Mouse (Mus musculus) embryonic facial prominence, embryonic 15.5 days (tissue): ENCODE results near the gene Sfxn3. TPM values are rescaled to one million over a fixed set of nuclear protein-coding genes. Genes with fewer than 3 reads are reported as not detected.

Experiments
- ATAC-seq: fragments of 200-750 bp; cut with Nextera tagmentation; 2 replicates; pipeline ENCODE4 v1.8.0; 2017; ENCODE audit warnings: low read depth, moderate TSS enrichment; ENCODE audit not compliant: insufficient number of reproducible peaks, low FRiP score, low TSS enrichment
- H3K27ac ChIP-seq: fragments of 300-500 bp; sonication (generic); replicated peaks from 2 replicates; pipeline ENCODE4 v1.5.1; 2015; ENCODE audit warnings: mild to moderate bottlenecking, inconsistent platforms
- H3K27me3 ChIP-seq: fragments of 300-500 bp; sonication (generic); 2 replicates; pipeline ENCODE4 v1.6.1; 2015; ENCODE audit warnings: inconsistent platforms
- H3K36me3 ChIP-seq: fragments of 300-500 bp; sonication (generic); 2 replicates; pipeline ENCODE4 v1.6.1; 2015; ENCODE audit warnings: mild to moderate bottlenecking, inconsistent platforms
- H3K4me1 ChIP-seq: fragments of 300-500 bp; sonication (generic); 2 replicates; pipeline ENCODE4 v1.6.1; 2015; ENCODE audit warnings: inconsistent platforms
- H3K4me2 ChIP-seq: fragments of 300-500 bp; sonication (generic); replicated peaks from 2 replicates; pipeline ENCODE4 v1.6.1; 2015; ENCODE audit warnings: mild to moderate bottlenecking, inconsistent platforms
- H3K4me3 ChIP-seq: fragments of 300-500 bp; sonication (generic); replicated peaks from 2 replicates; pipeline ENCODE4 v1.5.1; 2015; ENCODE audit warnings: mild to moderate bottlenecking, inconsistent platforms
- H3K9ac ChIP-seq: fragments of 300-500 bp; sonication (generic); 2 replicates; pipeline ENCODE4 v1.6.1; 2015; ENCODE audit warnings: inconsistent platforms
- H3K9me3 ChIP-seq: fragments of 300-500 bp; sonication (generic); replicated peaks from 2 replicates; pipeline ENCODE4 v1.6.1; 2016; ENCODE audit warnings: inconsistent platforms
- WGBS: fragments of 180-500 bp; shearing (Covaris S2); methylation state at CpG from one replicate; pipeline ENCODE4 v1.1.7; 2015; 5-methylcytosine and 5-hydroxymethylcytosine counted together
- polyA plus RNA-seq: library from polyadenylated mRNA; unstranded; fragments of >200 nt; fragmentation: Nextera tagmentation; extraction: Ambion mirVana; gene quantifications from 2 replicates; pipeline ENCODE4 v1.2.1, GENCODE M21; 2015

The Sfxn3 gene
- polyA plus RNA-seq, 1 experiment from 2014 or later = 41.3 TPM

DNA sequence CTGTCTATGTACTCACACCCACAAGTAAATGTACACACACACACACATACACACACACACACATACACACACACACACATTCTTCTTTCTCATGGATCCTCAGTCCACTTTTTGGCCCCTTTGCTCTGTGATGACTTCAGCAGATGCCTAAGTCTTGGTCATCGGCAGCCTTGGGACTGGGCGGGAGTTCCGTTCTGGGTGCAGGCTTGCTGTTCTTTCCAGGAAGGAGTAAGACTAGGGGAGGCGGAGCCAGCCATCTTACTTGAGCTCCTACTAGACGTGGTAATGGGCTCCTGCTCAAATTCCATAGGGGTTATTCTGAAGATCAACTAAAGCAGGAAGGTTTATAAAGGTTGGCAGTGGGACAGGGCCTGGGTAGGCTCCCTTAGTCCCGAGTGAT, 27.0 kb upstream of the Sfxn3 start:
- 53% methylated on average over 6 of the region's 6 CpGs for WGBS
- Histone ChIP-seq H3K36me3 (peaks cover 35% of the 10 kb centered on the region), H3K27ac (peak overlapping the region; percentile 11; the same call in 1 of the 2 replicates), H3K9me3 (no peaks in the 10 kb centered on the region), H3K9ac (0 out of 2 replicates have a peak overlapping the region, but pooled peaks have one; percentile 10), H3K4me3 (peak overlapping the region; percentile 10), H3K27me3 (no peaks in the 10 kb centered on the region), H3K4me1 (peaks cover 60% of the 10 kb centered on the region), H3K4me2 (peak overlapping the region; percentile 24)
- no peak for ATAC-seq

DNA sequence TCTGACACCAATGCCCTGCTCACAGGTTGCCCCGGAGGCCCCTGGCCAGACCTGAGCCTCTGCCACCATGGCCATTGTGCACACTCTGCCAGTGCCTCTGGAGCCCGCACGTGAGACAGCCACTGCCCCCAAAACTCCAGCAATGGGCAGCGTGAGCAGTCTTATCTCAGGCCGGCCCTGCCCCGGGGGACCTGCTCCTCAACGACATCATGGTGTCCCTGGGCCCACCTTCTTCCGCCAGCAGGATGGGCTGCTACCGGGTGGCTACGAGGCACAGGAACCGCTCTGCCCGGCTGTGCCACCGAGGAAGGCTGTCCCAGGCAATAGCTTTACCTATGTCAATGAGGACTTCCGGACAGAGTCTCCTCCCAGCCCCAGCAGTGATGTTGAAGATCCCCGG, 25.9 kb upstream of the Sfxn3 start:
- Histone ChIP-seq H3K36me3 (peaks cover 45% of the 10 kb centered on the region), H3K9ac (no peak overlapping the region), H3K4me2 (no peak overlapping the region), H3K27me3 (no peaks in the 10 kb centered on the region), H3K4me3 (no peak overlapping the region), H3K27ac (0 out of 2 replicates have a peak overlapping the region, but pooled peaks have one; percentile 17), H3K9me3 (no peaks in the 10 kb centered on the region), H3K4me1 (peaks cover 58% of the 10 kb centered on the region)
- 90% methylated on average over 15 of the region's 15 CpGs for WGBS
- ATAC-seq = no peak

DNA sequence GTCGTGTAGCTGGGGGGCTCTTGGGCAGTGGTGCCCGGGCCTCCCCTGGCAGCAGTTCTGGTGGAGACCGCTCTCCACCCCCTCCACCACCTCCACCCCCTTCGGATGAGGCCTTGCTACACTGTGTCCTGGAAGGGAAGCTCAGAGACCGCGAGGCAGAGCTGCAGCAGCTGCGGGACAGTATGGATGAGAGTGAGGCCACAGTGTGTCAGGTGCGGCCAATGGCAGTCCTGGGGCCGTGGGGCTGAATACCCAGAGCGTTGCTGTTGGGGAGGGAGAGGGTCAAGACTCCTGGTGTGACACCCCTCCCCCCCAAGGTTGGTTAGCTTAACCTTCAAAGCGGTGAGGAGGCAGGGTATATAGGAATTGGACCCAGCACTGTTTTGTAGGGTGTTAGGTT, 23.3 kb upstream of the Sfxn3 start:
- H3K27me3 ChIP-seq = no peaks in the 10 kb centered on the region
- H3K4me1 ChIP-seq = peaks cover 51% of the 10 kb centered on the region
- H3K4me3 ChIP-seq = no peak overlapping the region
- ATAC-seq = no peak
- no peak overlapping the region for H3K9ac ChIP-seq
- no peaks in the 10 kb centered on the region for H3K9me3 ChIP-seq
- no peak overlapping the region for H3K4me2 ChIP-seq
- H3K27ac ChIP-seq = no peak overlapping the region
- H3K36me3 ChIP-seq = peaks cover 64% of the 10 kb centered on the region
- WGBS = 81% methylated on average over 11 of the region's 11 CpGs

DNA sequence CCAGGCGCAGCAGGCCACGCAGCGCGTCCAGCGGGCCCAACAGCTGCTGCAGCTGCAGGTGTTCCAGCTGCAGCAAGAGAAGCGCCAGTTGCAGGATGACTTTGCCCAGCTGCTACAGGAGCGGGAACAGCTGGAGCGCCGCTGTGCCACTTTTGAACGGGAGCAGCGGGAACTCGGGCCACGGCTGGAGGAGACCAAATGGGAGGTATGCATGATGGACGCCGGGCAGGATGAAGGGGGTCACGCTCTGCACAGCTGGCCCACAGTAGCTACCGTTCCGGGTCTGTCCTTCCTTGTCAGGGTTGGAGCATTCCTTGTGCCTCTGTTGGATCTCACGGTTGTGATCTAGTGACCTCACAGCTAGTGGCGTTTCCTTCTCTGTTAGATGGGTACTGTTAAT, 22.5 kb upstream of the Sfxn3 start:
- no peaks in the 10 kb centered on the region for H3K9me3 ChIP-seq
- 84% methylated on average over 20 of the region's 20 CpGs for WGBS
- H3K9ac ChIP-seq = no peak overlapping the region
- no peak overlapping the region for H3K27ac ChIP-seq
- H3K4me3 ChIP-seq = no peak overlapping the region
- peaks cover 64% of the 10 kb centered on the region for H3K36me3 ChIP-seq
- ATAC-seq = no peak
- H3K4me1 ChIP-seq = peaks cover 43% of the 10 kb centered on the region
- no peaks in the 10 kb centered on the region for H3K27me3 ChIP-seq
- H3K4me2 ChIP-seq = no peak overlapping the region

DNA sequence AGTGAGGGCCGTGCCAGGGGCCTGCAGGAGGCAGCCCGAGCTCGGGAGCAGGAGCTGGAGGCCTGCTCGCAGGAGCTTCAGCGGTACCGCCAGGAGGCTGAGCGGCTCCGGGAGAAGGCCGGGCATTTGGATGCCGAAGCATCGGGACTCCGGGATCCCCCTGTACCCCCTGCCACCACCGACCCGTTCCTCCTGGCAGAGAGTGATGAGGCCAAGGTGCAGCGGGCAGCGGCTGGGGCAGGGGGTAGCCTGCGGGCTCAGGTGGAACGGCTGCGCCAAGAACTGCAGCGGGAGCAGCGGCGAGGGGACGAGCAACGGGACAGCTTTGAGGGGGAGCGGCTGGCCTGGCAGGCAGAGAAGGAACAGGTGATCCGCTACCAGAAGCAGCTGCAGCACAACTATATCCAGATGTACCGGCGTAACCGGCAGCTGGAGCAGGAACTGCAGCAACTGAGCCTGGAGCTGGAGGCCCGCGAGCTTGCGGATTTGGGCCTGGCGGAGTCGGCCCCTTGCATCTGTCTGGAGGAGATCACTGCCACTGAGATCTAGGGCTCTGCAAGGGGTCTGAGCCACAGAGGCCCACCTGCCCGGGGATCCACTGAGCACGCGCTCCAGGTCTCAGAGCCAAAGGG, 21.2 kb upstream of the Sfxn3 start:
- Histone ChIP-seq H3K4me2 (no peak overlapping the region), H3K27me3 (no peaks in the 10 kb centered on the region), H3K27ac (no peak overlapping the region), H3K36me3 (peaks cover 64% of the 10 kb centered on the region), H3K9ac (no peak overlapping the region), H3K4me1 (peaks cover 39% of the 10 kb centered on the region), H3K9me3 (no peaks in the 10 kb centered on the region), H3K4me3 (no peak overlapping the region)
- ATAC-seq = no peak
- 65% methylated on average over 37 of the region's 37 CpGs for WGBS

- H3K4me2 ChIP-seq = no peak overlapping the region
- H3K9me3 ChIP-seq = no peaks in the 10 kb centered on the region
- peaks cover 38% of the 10 kb centered on the region for H3K4me1 ChIP-seq
- 77% methylated on average over 6 of the region's 6 CpGs for WGBS
- no peak overlapping the region for H3K27ac ChIP-seq
- H3K9ac ChIP-seq = no peak overlapping the region
- no peak for ATAC-seq
- peaks cover 55% of the 10 kb centered on the region for H3K36me3 ChIP-seq
- H3K4me3 ChIP-seq = no peak overlapping the region
- no peaks in the 10 kb centered on the region for H3K27me3 ChIP-seq
Observed at GRCm38 (mm10) chr19:45026958-45027670, 20.2 kb upstream of the Sfxn3 start.

GRCm38 (mm10) chr19:45027848-45028247, 19.5 kb upstream of the Sfxn3 start:
- H3K36me3 ChIP-seq = peaks cover 49% of the 10 kb centered on the region
- H3K27ac ChIP-seq = no peak overlapping the region
- H3K27me3 ChIP-seq = no peaks in the 10 kb centered on the region
- H3K9me3 ChIP-seq = no peaks in the 10 kb centered on the region
- ATAC-seq = no peak
- 74% methylated on average over 6 of the region's 6 CpGs for WGBS
- no peak overlapping the region for H3K9ac ChIP-seq
- no peak overlapping the region for H3K4me2 ChIP-seq
- peaks cover 45% of the 10 kb centered on the region for H3K4me1 ChIP-seq
- H3K4me3 ChIP-seq = no peak overlapping the region

GRCm38 (mm10) chr19:45028746-45029145, 18.6 kb upstream of the Sfxn3 start:
- Histone ChIP-seq H3K4me2 (no peak overlapping the region), H3K9me3 (no peaks in the 10 kb centered on the region), H3K4me3 (no peak overlapping the region), H3K27me3 (no peaks in the 10 kb centered on the region), H3K4me1 (peaks cover 47% of the 10 kb centered on the region), H3K9ac (no peak overlapping the region), H3K27ac (no peak overlapping the region), H3K36me3 (peaks cover 43% of the 10 kb centered on the region)
- WGBS = 56% methylated on average over 19 of the region's 19 CpGs
- ATAC-seq = no peak

DNA sequence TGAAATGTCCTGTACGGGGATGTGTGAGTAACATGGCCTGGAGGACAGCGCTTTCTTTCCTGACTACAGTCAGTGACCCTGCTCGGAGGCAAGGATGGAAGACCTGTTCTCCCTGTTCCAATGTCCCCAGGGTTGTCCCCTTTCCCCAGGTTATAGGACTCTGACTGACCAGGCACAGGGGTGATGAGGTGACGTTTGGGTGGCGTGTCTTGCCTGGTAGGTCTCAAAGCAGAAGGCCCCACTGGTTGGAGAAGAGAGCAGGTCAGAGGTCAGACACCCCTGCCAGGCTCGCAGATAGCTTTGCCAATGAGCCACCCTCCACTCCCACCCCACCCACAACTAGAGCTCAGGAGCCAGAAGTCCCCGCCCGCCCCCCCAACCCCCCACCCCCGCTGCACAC, 17.7 kb upstream of the Sfxn3 start:
- peaks cover 37% of the 10 kb centered on the region for H3K36me3 ChIP-seq
- no peak for ATAC-seq
- H3K4me2 ChIP-seq = no peak overlapping the region
- no peak overlapping the region for H3K9ac ChIP-seq
- no peak overlapping the region for H3K27ac ChIP-seq
- H3K9me3 ChIP-seq = no peaks in the 10 kb centered on the region
- peaks cover 42% of the 10 kb centered on the region for H3K4me1 ChIP-seq
- no peaks in the 10 kb centered on the region for H3K27me3 ChIP-seq
- H3K4me3 ChIP-seq = no peak overlapping the region
- WGBS = 52% methylated on average over 9 of the region's 9 CpGs

GRCm38 (mm10) chr19:45030111-45030510, 17.2 kb upstream of the Sfxn3 start:
- H3K27me3 ChIP-seq = no peaks in the 10 kb centered on the region
- H3K4me1 ChIP-seq = peaks cover 42% of the 10 kb centered on the region
- no peak for ATAC-seq
- WGBS = 31% methylated on average over 8 of the region's 8 CpGs
- H3K4me3 ChIP-seq = no peak overlapping the region
- no peak overlapping the region for H3K27ac ChIP-seq
- peak overlapping the region; percentile 51; the same call in 1 of the 2 replicates for H3K4me2 ChIP-seq
- H3K9ac ChIP-seq = no peak overlapping the region
- peaks cover 32% of the 10 kb centered on the region for H3K36me3 ChIP-seq
- no peaks in the 10 kb centered on the region for H3K9me3 ChIP-seq

GRCm38 (mm10) chr19:45030746-45031693, 16.3 kb upstream of the Sfxn3 start:
- H3K36me3 ChIP-seq = peaks cover 23% of the 10 kb centered on the region
- H3K9me3 ChIP-seq = no peaks in the 10 kb centered on the region
- H3K4me1 ChIP-seq = peaks cover 38% of the 10 kb centered on the region
- 41% methylated on average over 20 of the region's 20 CpGs for WGBS
- no peaks in the 10 kb centered on the region for H3K27me3 ChIP-seq
- no peak overlapping the region for H3K9ac ChIP-seq
- ATAC-seq = peak; percentile 37
- H3K4me2 ChIP-seq = peak overlapping the region; percentile 51
- H3K27ac ChIP-seq = peak overlapping the region; percentile 34; the same call in 1 of the 2 replicates
- H3K4me3 ChIP-seq = peak overlapping the region; percentile 21; the same call in 1 of the 2 replicates
